Mouse (Mus musculus): ENCODE results near the gene Ip6k2. TPM values are rescaled to one million over a fixed set of nuclear protein-coding genes. Genes with fewer than 3 reads are reported as not detected.

Gene Ip6k2
- total and polyA plus RNA-seq, 3 experiments: 21.3 to 33.7 TPM; not detected in 1

DNA sequence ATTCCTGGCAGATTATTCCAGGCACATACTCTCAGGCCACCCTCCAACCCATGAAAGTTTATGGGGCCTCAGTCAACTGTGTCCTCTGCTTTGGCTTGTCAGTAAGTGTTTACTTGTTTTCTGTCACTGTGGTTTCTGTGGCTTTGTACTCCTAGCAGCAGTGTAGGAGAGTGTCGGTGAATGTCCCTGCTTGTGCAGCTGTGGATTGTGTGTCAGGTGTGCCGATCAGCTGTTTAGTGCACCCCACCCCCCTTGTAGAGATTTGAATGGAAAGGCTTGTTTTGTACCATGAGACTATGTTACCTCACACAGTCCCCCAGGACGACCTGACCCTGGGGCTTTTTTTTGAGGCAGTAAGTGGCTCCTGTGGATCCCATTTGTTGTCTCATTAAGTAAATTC lies 9.1 kb downstream of the Ip6k2 start:
- H3K9ac ChIP-seq (ENCODE audit: control insufficient read depth, low read depth, low read length, poor library complexity, severe bottlenecking): no peak overlapping the region
- H3K4me3 ChIP-seq (ENCODE audit: control insufficient read depth in 1 of 2, insufficient read depth in 1 of 2, low read depth in 2 of 2, low read length in 2 of 2): no peak overlapping the region
- DNase-seq (ENCODE audit: low read depth, low spot score): peak; percentile 32
- H3K9me3 ChIP-seq (replicated peaks; ENCODE audit: insufficient read depth, low read length): no peaks in the 10 kb centered on the region
- no peaks in the 10 kb centered on the region for H3K27me3 ChIP-seq (ENCODE audit: control insufficient read depth in 1 of 2, insufficient read depth in 2 of 2, low read length in 2 of 2)
- H3K36me3 ChIP-seq (ENCODE audit: control insufficient read depth in 1 of 2, insufficient read depth in 2 of 2, low read length in 2 of 2): peaks cover 0 to 20% of the 10 kb centered on the region in 2 experiments; a peak in 3 of 4 replicates
- H3K79me2 ChIP-seq (ENCODE audit: control insufficient read depth, insufficient read depth, low read length, poor library complexity): peaks cover 41% of the 10 kb centered on the region
- no peak overlapping the region for H3K27ac ChIP-seq (ENCODE audit: control insufficient read depth, low read depth, low read length)
- TF ChIP-seq CHD2 (IDR thresholded peaks at IDR 0.05; ENCODE audit: low read length) (no peak), EP300 (IDR thresholded peaks at IDR 0.05; ENCODE audit: low read depth in 1 of 2, low read length in 2 of 2) (no peak), ETS1 (IDR thresholded peaks at IDR 0.05; ENCODE audit: low read depth, low read length) (no peak), HCFC1 (IDR thresholded peaks at IDR 0.05; ENCODE audit: low read depth, low read length) (no peak), E2F4 (IDR thresholded peaks at IDR 0.05; ENCODE audit: borderline replicate concordance, low read depth, low read length) (no peak), ZMIZ1 (IDR thresholded peaks at IDR 0.05; ENCODE audit: low read depth, low read length) (no peak), CHD1 (IDR thresholded peaks at IDR 0.05; ENCODE audit: low read depth, low read length) (no peak), ELF1 (IDR thresholded peaks at IDR 0.05; ENCODE audit: low read depth, low read length) (no peak), MYB (IDR thresholded peaks at IDR 0.05; ENCODE audit: low read depth, low read length) (no peak), MAX (IDR thresholded peaks at IDR 0.05; ENCODE audit: low read length) (no peak), POLR2AphosphoS5 (IDR thresholded peaks at IDR 0.05; ENCODE audit: borderline replicate concordance, low read depth, low read length) (no peak), USF1 (IDR thresholded peaks at IDR 0.05; ENCODE audit: low read depth, low read length) (no peak), CTCF (IDR thresholded peaks at IDR 0.05 in 2 of 3, conservative IDR thresholded peaks at IDR 0.05 in 1 of 3; ENCODE audit: control insufficient read depth in 1 of 3, insufficient read depth in 1 of 3, low read depth in 2 of 3, low read length in 3 of 3, poor library complexity in 1 of 3, severe bottlenecking in 1 of 3) (no peak), MAZ (IDR thresholded peaks at IDR 0.05; ENCODE audit: low read depth, low read length) (no peak), TCF12 (IDR thresholded peaks at IDR 0.05; ENCODE audit: low read depth, low read length) (no peak), RAD21 (IDR thresholded peaks at IDR 0.05; ENCODE audit: low read depth, low read length) (no peak)
- peaks cover 10 to 12% of the 10 kb centered on the region in 2 experiments for H3K4me1 ChIP-seq (ENCODE audit: control insufficient read depth in 1 of 2, insufficient read depth in 2 of 2, low read length in 2 of 2)

DNA sequence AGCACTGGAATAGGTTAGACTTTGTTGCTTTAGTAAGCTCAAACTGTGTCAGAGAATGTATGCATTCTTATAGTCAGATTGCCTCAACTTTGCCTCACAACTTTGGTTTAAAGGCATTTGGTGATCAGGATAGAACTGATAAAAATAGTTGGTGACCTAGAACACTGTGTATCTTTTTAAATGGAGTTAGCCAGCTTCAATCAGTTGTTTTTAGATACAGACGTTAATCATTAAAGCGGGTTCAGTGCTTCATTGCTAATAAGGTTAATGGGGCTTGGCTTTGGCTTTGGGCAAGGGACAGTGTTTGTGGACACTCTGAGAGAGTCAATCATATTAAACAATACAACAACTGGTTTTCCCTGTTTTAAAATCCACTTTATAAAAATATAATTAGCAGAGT lies 11.7 kb downstream of the Ip6k2 start:
- Histone ChIP-seq H3K4me1 (ENCODE audit: control insufficient read depth in 1 of 2, insufficient read depth in 2 of 2, low read length in 2 of 2) (peaks cover 10 to 12% of the 10 kb centered on the region in 2 experiments), H3K9me3 (replicated peaks; ENCODE audit: insufficient read depth, low read length) (no peaks in the 10 kb centered on the region), H3K9ac (ENCODE audit: control insufficient read depth, low read depth, low read length, poor library complexity, severe bottlenecking) (no peak overlapping the region), H3K4me3 (ENCODE audit: control insufficient read depth in 1 of 2, insufficient read depth in 1 of 2, low read depth in 2 of 2, low read length in 2 of 2) (no peak overlapping the region), H3K27me3 (ENCODE audit: control insufficient read depth in 1 of 2, insufficient read depth in 2 of 2, low read length in 2 of 2) (no peaks in the 10 kb centered on the region), H3K79me2 (ENCODE audit: control insufficient read depth, insufficient read depth, low read length, poor library complexity) (peaks cover 28% of the 10 kb centered on the region), H3K27ac (ENCODE audit: control insufficient read depth, low read depth, low read length) (no peak overlapping the region), H3K36me3 (ENCODE audit: control insufficient read depth in 1 of 2, insufficient read depth in 2 of 2, low read length in 2 of 2) (peaks cover 3 to 20% of the 10 kb centered on the region in 2 experiments)
- DNase-seq (ENCODE audit: low read depth, low spot score): no peak
- TF ChIP-seq POLR2AphosphoS2 (IDR thresholded peaks at IDR 0.05; ENCODE audit: low read length): no peak
- TF ChIP-seq RCOR1 (IDR thresholded peaks at IDR 0.05; ENCODE audit: low read depth, low read length): no peak
- no peak for TF ChIP-seq TBP (IDR thresholded peaks at IDR 0.05; ENCODE audit: low read depth, low read length)
- TF ChIP-seq ZMIZ1 (IDR thresholded peaks at IDR 0.05; ENCODE audit: low read depth, low read length): no peak
- TF ChIP-seq NELFE (IDR thresholded peaks at IDR 0.05; ENCODE audit: low read depth, low read length): no peak
- no peak for TF ChIP-seq EP300 (IDR thresholded peaks at IDR 0.05; ENCODE audit: low read depth in 1 of 2, low read length in 2 of 2)
- TF ChIP-seq ZNF384 (IDR thresholded peaks at IDR 0.05; ENCODE audit: low read depth, low read length): no peak
- no peak for TF ChIP-seq MYC (IDR thresholded peaks at IDR 0.05; ENCODE audit: low read depth, low read length)
- no peak for TF ChIP-seq SMC3 (IDR thresholded peaks at IDR 0.05; ENCODE audit: low read depth, low read length)
